Mouse (Mus musculus): ENCODE results near the gene Ncoa5. TPM values are rescaled to one million over a fixed set of nuclear protein-coding genes. Genes with fewer than 3 reads are reported as not detected.

Gene Ncoa5
- polyA plus RNA-seq, 1 experiment: 19.6 TPM

DNA sequence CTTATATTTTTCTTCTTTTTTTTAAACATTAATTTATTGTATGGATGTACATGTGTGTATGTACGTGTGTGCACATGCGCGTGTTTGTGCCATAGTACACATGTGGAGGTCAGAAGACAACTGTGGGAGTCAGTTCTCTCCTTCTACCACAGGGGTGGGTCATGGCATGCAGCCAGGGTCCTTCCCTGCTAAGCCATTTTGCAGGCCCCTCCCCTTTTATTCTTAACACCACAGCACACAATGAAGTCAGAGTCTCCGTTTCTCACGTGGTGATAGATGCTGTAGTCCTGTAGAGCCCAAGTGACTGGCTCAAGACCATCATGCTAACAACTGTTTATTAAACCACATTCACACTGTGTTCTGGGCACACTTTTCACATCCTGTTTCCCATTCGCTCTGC is 48.7 kb downstream of the Ncoa5 start:
- no peaks in the 10 kb centered on the region for H3K9me3 ChIP-seq
- peaks cover 4% of the 10 kb centered on the region; the same call in 1 of the 2 replicates for H3K4me1 ChIP-seq
- H3K36me3 ChIP-seq (replicated peaks; ENCODE audit: low read length): no peaks in the 10 kb centered on the region
- H3K4me3 ChIP-seq (replicated peaks): no peak overlapping the region
- TF ChIP-seq FLI1 (IDR thresholded peaks at IDR 0.05; ENCODE audit: low read length): no peak
- TF ChIP-seq GATA1 (IDR thresholded peaks at IDR 0.05; ENCODE audit: borderline replicate concordance, low read length): no peak
- peaks cover 66% of the 10 kb centered on the region for H3K27me3 ChIP-seq (replicated peaks)

DNA sequence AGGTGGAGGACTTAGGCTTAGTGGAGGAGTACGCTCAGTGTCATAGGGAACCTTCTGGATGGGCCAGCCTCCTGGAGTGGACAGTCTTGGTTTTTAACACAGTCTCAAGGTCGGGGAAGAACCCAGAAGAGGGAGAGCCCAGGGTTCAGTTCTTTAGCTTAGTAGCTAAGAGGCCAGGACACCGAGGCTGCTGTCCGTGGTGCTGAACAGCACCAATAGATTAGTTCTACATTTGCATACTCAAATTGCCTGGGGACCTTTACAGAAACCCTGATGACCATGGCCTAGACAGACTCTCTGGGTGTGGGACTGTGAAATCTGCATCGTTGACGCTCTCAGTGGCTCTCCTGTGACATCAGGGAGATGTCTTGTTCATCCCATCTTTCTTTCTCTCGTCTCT is 54.9 kb downstream of the Ncoa5 start:
- TF ChIP-seq GATA1 (IDR thresholded peaks at IDR 0.05; ENCODE audit: borderline replicate concordance, low read length) (no peak), FLI1 (IDR thresholded peaks at IDR 0.05; ENCODE audit: low read length) (no peak)
- Histone ChIP-seq H3K4me3 (replicated peaks) (no peak overlapping the region), H3K36me3 (replicated peaks; ENCODE audit: low read length) (no peaks in the 10 kb centered on the region), H3K9me3 (no peaks in the 10 kb centered on the region), H3K27me3 (replicated peaks) (peaks cover 44% of the 10 kb centered on the region), H3K4me1 (peaks cover 4% of the 10 kb centered on the region; the same call in 1 of the 2 replicates)

DNA sequence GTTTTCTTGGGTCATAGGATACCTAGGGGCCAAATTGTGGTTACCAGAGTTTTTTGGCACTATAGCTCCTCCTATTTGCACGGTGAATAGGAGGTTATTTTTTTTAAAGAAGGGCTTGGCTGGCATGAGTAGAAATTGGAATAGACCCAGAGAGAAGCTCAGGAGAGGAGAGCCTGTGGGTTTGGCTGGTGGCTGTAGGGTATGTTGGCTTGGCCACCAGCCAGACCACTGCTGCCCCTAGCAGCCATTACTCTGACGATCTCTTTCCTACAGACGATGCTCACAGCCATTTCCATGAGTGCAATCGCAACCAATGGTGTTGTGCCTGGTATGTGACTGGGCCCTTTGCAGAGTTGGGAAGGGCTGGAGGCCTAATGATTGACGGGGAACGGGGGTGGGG is 59.1 kb downstream of the Ncoa5 start:
- H3K4me1 ChIP-seq: peaks cover 4% of the 10 kb centered on the region; the same call in 1 of the 2 replicates
- TF ChIP-seq FLI1 (IDR thresholded peaks at IDR 0.05; ENCODE audit: low read length) (no peak), GATA1 (IDR thresholded peaks at IDR 0.05; ENCODE audit: borderline replicate concordance, low read length) (no peak)
- no peak overlapping the region for H3K4me3 ChIP-seq (replicated peaks)
- peaks cover 62% of the 10 kb centered on the region for H3K27me3 ChIP-seq (replicated peaks)
- H3K36me3 ChIP-seq (replicated peaks; ENCODE audit: low read length): no peaks in the 10 kb centered on the region
- H3K9me3 ChIP-seq: no peaks in the 10 kb centered on the region

DNA sequence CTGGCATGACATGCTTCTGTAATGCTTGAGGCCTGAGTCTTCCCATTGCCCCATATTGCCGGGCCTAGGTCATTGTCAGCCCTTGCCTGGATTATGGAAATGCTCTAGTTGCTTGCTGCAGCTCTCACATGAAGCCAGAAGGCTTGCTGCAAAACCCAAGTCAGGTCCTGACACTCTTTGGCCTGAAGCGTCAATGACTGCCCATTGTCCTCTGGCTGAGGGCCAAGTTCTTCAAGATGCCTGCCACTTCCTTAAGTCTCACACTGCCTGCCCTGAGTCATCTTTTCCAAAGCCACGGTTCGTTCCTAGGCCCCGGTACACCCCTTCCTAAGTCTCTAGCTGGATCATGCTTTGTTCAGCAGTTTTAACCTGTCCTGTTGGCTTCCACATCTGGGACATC is 62.0 kb downstream of the Ncoa5 start:
- Histone ChIP-seq H3K9me3 (no peaks in the 10 kb centered on the region), H3K4me1 (peaks cover 19% of the 10 kb centered on the region), H3K4me3 (replicated peaks) (no peak overlapping the region), H3K27me3 (replicated peaks) (peaks cover 83% of the 10 kb centered on the region), H3K36me3 (replicated peaks; ENCODE audit: low read length) (no peaks in the 10 kb centered on the region)
- TF ChIP-seq GATA1 (IDR thresholded peaks at IDR 0.05; ENCODE audit: borderline replicate concordance, low read length) (no peak), FLI1 (IDR thresholded peaks at IDR 0.05; ENCODE audit: low read length) (no peak)

DNA sequence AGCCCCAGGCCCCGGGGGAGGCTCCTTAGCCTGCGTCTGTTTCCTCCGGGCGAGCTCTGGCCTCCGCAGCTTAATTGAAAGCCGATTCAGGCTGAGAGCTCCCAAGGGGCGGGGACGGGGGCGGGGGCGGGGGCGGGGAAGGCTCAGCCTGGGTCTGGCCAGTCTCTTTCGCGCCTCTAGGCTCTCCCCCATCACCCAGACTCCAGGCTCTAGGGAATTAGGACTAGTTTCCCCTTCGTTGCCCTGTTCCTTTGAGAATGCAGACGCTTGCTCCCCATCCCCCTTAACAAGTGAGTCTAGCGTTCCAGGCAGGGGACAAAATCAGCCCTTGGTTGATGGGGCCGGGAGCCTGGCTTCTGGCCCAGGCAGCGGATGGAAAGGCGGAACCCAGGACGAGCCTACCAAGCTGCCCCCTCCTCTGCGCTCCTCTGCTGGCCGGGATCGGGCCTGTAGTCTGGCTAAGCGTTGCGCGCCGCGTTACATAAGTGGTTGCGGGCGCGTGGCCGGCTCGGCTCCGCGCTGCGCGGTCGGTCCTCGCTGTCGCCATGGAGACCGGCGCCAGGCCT is 64.0 kb downstream of the Ncoa5 start:
- Histone ChIP-seq H3K36me3 (replicated peaks; ENCODE audit: low read length) (no peaks in the 10 kb centered on the region), H3K9me3 (no peaks in the 10 kb centered on the region), H3K4me3 (replicated peaks) (no peak overlapping the region), H3K4me1 (peaks cover 19% of the 10 kb centered on the region), H3K27me3 (replicated peaks) (peaks cover 88% of the 10 kb centered on the region)
- TF ChIP-seq GATA1 (IDR thresholded peaks at IDR 0.05; ENCODE audit: borderline replicate concordance, low read length) (no peak), FLI1 (IDR thresholded peaks at IDR 0.05; ENCODE audit: low read length) (no peak)

DNA sequence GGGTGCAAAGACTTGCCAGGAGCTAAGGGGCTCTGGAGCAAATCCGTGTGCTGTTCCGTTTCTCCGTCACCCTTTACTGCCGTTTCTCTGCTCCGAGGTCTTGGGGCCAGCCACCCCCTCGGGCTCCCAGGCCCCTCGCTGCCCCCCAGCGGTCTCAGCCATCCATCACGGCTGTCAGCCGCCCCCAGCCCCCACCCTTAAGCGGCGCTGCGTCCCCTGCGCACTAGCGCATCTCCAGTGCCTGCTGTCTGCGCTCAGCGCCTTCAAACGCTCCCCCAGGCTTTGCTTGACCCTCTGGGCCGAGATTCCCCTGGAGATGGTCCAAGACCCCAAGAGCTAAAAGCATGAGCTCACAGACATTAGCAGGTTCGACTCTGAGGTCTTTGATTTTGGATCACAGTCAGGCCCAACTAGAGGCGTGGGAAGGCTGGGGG is 65.3 kb downstream of the Ncoa5 start:
- H3K9me3 ChIP-seq: no peaks in the 10 kb centered on the region
- no peak for TF ChIP-seq FLI1 (IDR thresholded peaks at IDR 0.05; ENCODE audit: low read length)
- no peak for TF ChIP-seq GATA1 (IDR thresholded peaks at IDR 0.05; ENCODE audit: borderline replicate concordance, low read length)
- no peak overlapping the region for H3K4me3 ChIP-seq (replicated peaks)
- peaks cover 96% of the 10 kb centered on the region for H3K27me3 ChIP-seq (replicated peaks)
- peaks cover 19% of the 10 kb centered on the region for H3K4me1 ChIP-seq
- H3K36me3 ChIP-seq (replicated peaks; ENCODE audit: low read length): no peaks in the 10 kb centered on the region

DNA sequence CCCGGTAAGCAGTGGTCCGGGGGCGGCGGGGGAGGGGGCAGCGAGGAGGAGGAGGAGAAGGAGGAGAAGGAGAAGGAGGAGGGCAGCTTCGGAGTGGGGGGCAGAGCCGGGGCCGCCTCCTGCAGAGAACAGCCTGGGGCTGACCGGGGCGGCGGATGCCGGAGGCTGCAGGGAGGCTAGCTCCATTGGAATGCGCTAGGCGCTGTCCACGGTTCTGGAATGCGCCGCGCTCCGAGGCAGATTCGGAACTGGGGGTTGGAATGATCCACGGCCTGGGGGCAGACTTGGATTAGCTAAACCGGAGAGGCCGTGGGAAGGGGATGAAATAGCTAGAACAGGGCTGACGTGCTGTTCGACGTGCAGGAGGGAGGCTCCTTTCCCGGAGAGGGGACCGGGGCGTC is 66.2 kb downstream of the Ncoa5 start:
- Histone ChIP-seq H3K27me3 (replicated peaks) (peaks cover 95% of the 10 kb centered on the region), H3K4me1 (peaks cover 19% of the 10 kb centered on the region), H3K36me3 (replicated peaks; ENCODE audit: low read length) (no peaks in the 10 kb centered on the region), H3K9me3 (no peaks in the 10 kb centered on the region), H3K4me3 (replicated peaks) (peak overlapping the region; percentile 46)
- no peak for TF ChIP-seq FLI1 (IDR thresholded peaks at IDR 0.05; ENCODE audit: low read length)
- no peak for TF ChIP-seq GATA1 (IDR thresholded peaks at IDR 0.05; ENCODE audit: borderline replicate concordance, low read length)

DNA sequence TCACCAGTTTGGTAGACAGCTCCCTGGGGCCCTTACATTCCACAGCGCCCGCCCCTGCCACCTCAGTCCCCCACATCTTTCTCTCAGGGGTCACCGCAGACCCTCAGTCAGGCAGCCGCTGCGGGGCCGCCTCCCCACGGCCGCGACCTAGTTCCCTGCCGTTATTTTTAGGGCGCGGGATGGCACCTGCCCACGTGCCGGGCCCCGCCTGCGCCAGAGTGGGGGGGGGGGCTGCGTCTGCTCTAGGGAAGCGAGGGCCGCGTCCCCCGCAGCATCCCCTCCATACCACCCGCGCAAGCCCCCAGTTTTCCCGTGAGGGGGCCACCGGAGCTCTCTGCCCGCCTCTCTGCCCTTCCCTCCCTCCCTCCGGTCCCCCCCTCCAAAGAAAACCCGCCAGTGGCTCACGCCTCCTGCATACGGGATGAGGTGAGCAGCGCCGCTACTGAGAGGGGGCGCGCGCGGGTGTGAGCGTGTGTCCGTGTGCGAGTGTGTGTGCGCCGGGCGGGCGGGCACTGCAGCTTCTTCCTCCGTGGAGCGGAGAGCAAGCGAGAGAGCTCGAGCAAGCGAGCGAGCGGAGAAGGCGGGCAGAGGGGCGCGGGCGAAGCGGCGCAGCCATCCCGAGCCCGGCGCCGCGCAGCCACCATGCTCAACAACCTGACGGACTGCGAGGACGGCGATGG is 66.8 kb downstream of the Ncoa5 start:
- no peaks in the 10 kb centered on the region for H3K9me3 ChIP-seq
- H3K4me3 ChIP-seq (replicated peaks): no peak overlapping the region
- TF ChIP-seq FLI1 (IDR thresholded peaks at IDR 0.05; ENCODE audit: low read length) (no peak), GATA1 (IDR thresholded peaks at IDR 0.05; ENCODE audit: borderline replicate concordance, low read length) (no peak)
- H3K36me3 ChIP-seq (replicated peaks; ENCODE audit: low read length): no peaks in the 10 kb centered on the region
- H3K4me1 ChIP-seq: peaks cover 18% of the 10 kb centered on the region
- peaks cover 95% of the 10 kb centered on the region for H3K27me3 ChIP-seq (replicated peaks)

DNA sequence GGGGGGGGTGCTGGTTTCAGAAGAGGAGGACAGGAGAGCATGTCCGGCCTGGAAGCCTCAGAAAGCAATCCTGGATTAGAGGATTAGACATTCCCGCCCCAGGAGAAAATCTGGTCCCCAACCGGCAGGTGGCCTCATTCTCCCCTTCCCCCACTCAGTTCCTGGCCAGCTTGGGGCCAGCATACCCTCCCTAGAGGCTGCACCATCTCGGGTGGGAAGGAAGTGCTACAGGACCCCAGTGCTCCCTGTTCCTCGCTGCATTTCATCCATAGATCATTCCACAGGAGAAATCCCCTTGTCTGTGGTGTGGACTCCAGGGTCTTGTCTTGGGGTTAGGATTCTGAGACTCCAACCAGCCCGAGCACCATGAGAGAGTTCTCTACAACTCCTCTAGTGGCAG is 67.5 kb downstream of the Ncoa5 start:
- Histone ChIP-seq H3K36me3 (replicated peaks; ENCODE audit: low read length) (no peaks in the 10 kb centered on the region), H3K9me3 (no peaks in the 10 kb centered on the region), H3K4me1 (peaks cover 15% of the 10 kb centered on the region), H3K4me3 (replicated peaks) (no peak overlapping the region), H3K27me3 (replicated peaks) (peaks cover 95% of the 10 kb centered on the region)
- no peak for TF ChIP-seq FLI1 (IDR thresholded peaks at IDR 0.05; ENCODE audit: low read length)
- TF ChIP-seq GATA1 (IDR thresholded peaks at IDR 0.05; ENCODE audit: borderline replicate concordance, low read length): no peak

DNA sequence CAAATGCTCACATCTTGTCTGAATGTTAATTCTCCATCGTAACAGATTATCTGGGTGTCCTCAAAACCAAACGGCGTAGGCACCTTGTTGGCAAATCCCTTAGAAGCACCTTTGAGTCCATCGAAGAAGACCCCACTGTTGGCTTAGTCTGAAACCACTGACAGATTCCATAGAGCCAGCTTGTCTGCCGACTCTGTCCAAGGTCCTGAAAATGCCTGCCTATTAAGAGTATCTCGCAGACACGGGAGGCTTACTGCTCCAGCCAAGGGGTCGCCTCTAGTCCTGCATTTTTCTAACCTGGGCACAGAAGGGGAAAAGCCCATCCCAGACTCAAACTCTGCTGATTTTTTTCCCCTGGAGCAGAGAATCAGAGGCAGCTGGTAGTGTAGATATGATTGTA is 68.3 kb downstream of the Ncoa5 start:
- no peaks in the 10 kb centered on the region for H3K9me3 ChIP-seq
- TF ChIP-seq FLI1 (IDR thresholded peaks at IDR 0.05; ENCODE audit: low read length): no peak
- TF ChIP-seq GATA1 (IDR thresholded peaks at IDR 0.05; ENCODE audit: borderline replicate concordance, low read length): no peak
- peaks cover 90% of the 10 kb centered on the region for H3K27me3 ChIP-seq (replicated peaks)
- H3K36me3 ChIP-seq (replicated peaks; ENCODE audit: low read length): no peaks in the 10 kb centered on the region
- no peak overlapping the region for H3K4me3 ChIP-seq (replicated peaks)
- peaks cover 19% of the 10 kb centered on the region for H3K4me1 ChIP-seq
